Mouse (Mus musculus): Measurements from ENCODE around the gene Vsig8. TPM values are rescaled to one million over a fixed set of nuclear protein-coding genes. Genes with fewer than 3 reads are reported as not detected.
A peak's percentile ranks its signal among the peaks of the same experiment; 100 is the strongest.

Vsig8 gene
- polyA plus RNA-seq, 1 experiment from 2014 or later = 0.75 TPM

- H3K27me3 ChIP-seq (ENCODE audit: control insufficient read depth, insufficient read depth, low read length) = no peaks in the 10 kb centered on the region
- no peak for ATAC-seq (ENCODE audit: low FRiP score)
These were observed 38.2 kb downstream of the Vsig8 start for GRCm38 (mm10) chr1:172593956-172594355.

GRCm38 (mm10) chr1:172594495-172594894, 38.8 kb downstream of the Vsig8 start:
- no peak overlapping the region for H3K9ac ChIP-seq
- DNase-seq (ENCODE audit: low spot score) = peak; percentile 60
- H3K36me3 ChIP-seq (replicated peaks; ENCODE audit: control insufficient read depth, insufficient read depth) = no peaks in the 10 kb centered on the region
- H3K27me3 ChIP-seq (ENCODE audit: control insufficient read depth, insufficient read depth, low read length) = no peaks in the 10 kb centered on the region
- no peaks in the 10 kb centered on the region for H3K4me1 ChIP-seq (replicated peaks; ENCODE audit: control insufficient read depth, insufficient read depth, low read length)
- no peaks in the 10 kb centered on the region for H3K9me3 ChIP-seq (ENCODE audit: control insufficient read depth, low read length)
- no peak overlapping the region for H3K4me2 ChIP-seq (replicated peaks)
- peak; percentile 40; the same call in 1 of the 2 replicates for ATAC-seq (ENCODE audit: low FRiP score)
- no peak overlapping the region for H3K27ac ChIP-seq
- H3K4me3 ChIP-seq (replicated peaks; ENCODE audit: low read length) = no peak overlapping the region

More at GRCm38 (mm10) chr1:172593956-172594355, 38.2 kb downstream of the Vsig8 start:
- DNase-seq (ENCODE audit: low spot score) = no peak
- Histone ChIP-seq H3K4me3 (replicated peaks; ENCODE audit: low read length) (no peak overlapping the region), H3K4me1 (replicated peaks; ENCODE audit: control insufficient read depth, insufficient read depth, low read length) (no peaks in the 10 kb centered on the region), H3K9ac (no peak overlapping the region), H3K4me2 (replicated peaks) (no peak overlapping the region), H3K9me3 (ENCODE audit: control insufficient read depth, low read length) (no peaks in the 10 kb centered on the region), H3K27ac (no peak overlapping the region), H3K36me3 (replicated peaks; ENCODE audit: control insufficient read depth, insufficient read depth) (no peaks in the 10 kb centered on the region)
- WGBS = 87% methylated on average over 2 of the region's 2 CpGs

GRCm38 (mm10) chr1:172602326-172602725, 46.6 kb downstream of the Vsig8 start, which contains the start of gene Fcrl6:
TSS of gene Fcrl6 (minus strand) at chr1:172602551.
- no peak within 1 kb of the TSS for H3K9ac ChIP-seq
- no peaks in the 10 kb centered on the region for H3K27me3 ChIP-seq (ENCODE audit: control insufficient read depth, insufficient read depth, low read length)
- H3K4me1 ChIP-seq (replicated peaks; ENCODE audit: control insufficient read depth, insufficient read depth, low read length) = no peaks in the 10 kb centered on the region
- no peaks in the 10 kb centered on the region for H3K9me3 ChIP-seq (ENCODE audit: control insufficient read depth, low read length)
- no peak within 1 kb of the TSS for H3K4me2 ChIP-seq (replicated peaks)
- H3K36me3 ChIP-seq (replicated peaks; ENCODE audit: control insufficient read depth, insufficient read depth) = no peaks in the 10 kb centered on the region
- 81% methylated on average over 1 of the region's 1 CpGs for WGBS
- no peak within 1 kb of the TSS for H3K27ac ChIP-seq
- DNase-seq (ENCODE audit: low spot score) = no peak
- H3K4me3 ChIP-seq (replicated peaks; ENCODE audit: low read length) = no peak within 1 kb of the TSS
- no peak for ATAC-seq (ENCODE audit: low FRiP score)

GRCm38 (mm10) chr1:172611304-172611703, 55.6 kb downstream of the Vsig8 start:
- H3K27me3 ChIP-seq (ENCODE audit: control insufficient read depth, insufficient read depth, low read length) = no peaks in the 10 kb centered on the region
- no peak overlapping the region for H3K4me3 ChIP-seq (replicated peaks; ENCODE audit: low read length)
- no peaks in the 10 kb centered on the region for H3K36me3 ChIP-seq (replicated peaks; ENCODE audit: control insufficient read depth, insufficient read depth)
- no peaks in the 10 kb centered on the region for H3K4me1 ChIP-seq (replicated peaks; ENCODE audit: control insufficient read depth, insufficient read depth, low read length)
- H3K27ac ChIP-seq = no peak overlapping the region
- H3K9ac ChIP-seq = no peak overlapping the region
- no peaks in the 10 kb centered on the region for H3K9me3 ChIP-seq (ENCODE audit: control insufficient read depth, low read length)
- ATAC-seq (ENCODE audit: low FRiP score) = no peak
- no peak overlapping the region for H3K4me2 ChIP-seq (replicated peaks)
- 80% methylated on average over 10 of the region's 10 CpGs for whole genome bisulfite sequencing
- no peak for DNase-seq (ENCODE audit: low spot score)

DNA sequence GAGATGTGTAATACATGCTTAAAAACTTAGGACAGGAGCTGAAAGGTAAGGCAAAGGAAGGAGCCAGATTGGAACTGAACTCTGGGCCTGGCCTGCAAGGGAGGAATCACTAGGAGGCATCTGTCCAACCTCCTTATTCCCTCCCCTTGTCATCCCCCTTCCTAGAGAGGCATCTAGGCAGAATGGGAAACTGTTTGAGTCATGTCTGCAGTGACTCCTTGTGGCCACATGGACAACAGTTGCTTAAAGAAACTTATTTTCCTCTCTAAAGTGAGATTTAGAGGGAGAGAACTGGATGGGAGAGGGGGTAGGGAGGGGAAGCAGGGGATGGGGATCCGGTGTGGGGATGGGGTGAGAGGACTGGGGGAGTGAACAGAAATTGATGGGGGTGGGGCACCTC, 57.0 kb downstream of the Vsig8 start:
- H3K27ac ChIP-seq = no peak overlapping the region
- peaks cover 10% of the 10 kb centered on the region for H3K4me1 ChIP-seq (replicated peaks; ENCODE audit: control insufficient read depth, insufficient read depth, low read length)
- 56% methylated on average over 1 of the region's 1 CpGs for WGBS
- no peak overlapping the region for H3K9ac ChIP-seq
- H3K4me2 ChIP-seq (replicated peaks) = no peak overlapping the region
- H3K9me3 ChIP-seq (ENCODE audit: control insufficient read depth, low read length) = no peaks in the 10 kb centered on the region
- DNase-seq (ENCODE audit: low spot score) (peak; percentile 40), ATAC-seq (ENCODE audit: low FRiP score) (no peak)
- no peaks in the 10 kb centered on the region for H3K36me3 ChIP-seq (replicated peaks; ENCODE audit: control insufficient read depth, insufficient read depth)
- no peak overlapping the region for H3K4me3 ChIP-seq (replicated peaks; ENCODE audit: low read length)
- no peaks in the 10 kb centered on the region for H3K27me3 ChIP-seq (ENCODE audit: control insufficient read depth, insufficient read depth, low read length)

Other genes starting within 250 kb of the Vsig8 start
- 1.7 and 2.1 TPM in 2 replicates for gene Kcnj9, start 226.6 kb upstream of the Vsig8 start, polyA plus RNA-seq (2014; fragmentation: Nextera tagmentation; extraction: Ambion mirVana)
- gene Kcnj10, start 214.7 kb upstream of the Vsig8 start, polyA plus RNA-seq (2014; fragmentation: Nextera tagmentation; extraction: Ambion mirVana) = 2.8 and 3.5 TPM in 2 replicates
- gene Pigm, start 179.4 kb upstream of the Vsig8 start, polyA plus RNA-seq (2014; fragmentation: Nextera tagmentation; extraction: Ambion mirVana) = 5.6 and 5.9 TPM in 2 replicates
- gene Slamf9, start 80.6 kb upstream of the Vsig8 start, polyA plus RNA-seq (2014; fragmentation: Nextera tagmentation; extraction: Ambion mirVana) = 0.15 and 0.26 TPM in 2 replicates
- 27.6 and 28.5 TPM in 2 replicates for gene Igsf9, start 74.2 kb upstream of the Vsig8 start, polyA plus RNA-seq (2014; fragmentation: Nextera tagmentation; extraction: Ambion mirVana)
- gene Tagln2, start 55.9 kb upstream of the Vsig8 start, polyA plus RNA-seq (2014; fragmentation: Nextera tagmentation; extraction: Ambion mirVana) = 53.0 and 62.6 TPM in 2 replicates
- 3.7 and 5.5 TPM in 2 replicates for gene Cfap45, start 35.1 kb upstream of the Vsig8 start, polyA plus RNA-seq (2014; fragmentation: Nextera tagmentation; extraction: Ambion mirVana)
- not detected in 2 replicates for gene Slamf8, start 34.6 kb downstream of the Vsig8 start, polyA plus RNA-seq (2014; fragmentation: Nextera tagmentation; extraction: Ambion mirVana)
- 0.10 and 0.19 TPM in 2 replicates for gene Fcrl6, start 46.6 kb downstream of the Vsig8 start, polyA plus RNA-seq (2014; fragmentation: Nextera tagmentation; extraction: Ambion mirVana)
- gene Dusp23, start 77.0 kb downstream of the Vsig8 start, polyA plus RNA-seq (2014; fragmentation: Nextera tagmentation; extraction: Ambion mirVana) = 9.5 and 12.7 TPM in 2 replicates
- 0.41 TPM in 1 of 2 replicates, not detected in the other for gene Crp, start 142.1 kb downstream of the Vsig8 start, polyA plus RNA-seq (2014; fragmentation: Nextera tagmentation; extraction: Ambion mirVana)